Mouse (Mus musculus): ENCODE results near the gene Polr2i.
"Not testable (repeated sequence)": the region's sequence is repeated elsewhere in the genome, so short reads cannot be mapped to it uniquely, and the experiment has no call there.

Gene Polr2i

GRCm38 (mm10) chr7:30204380-30204779, 27.4 kb upstream of the Polr2i start:
- no peak for DNase-seq (ENCODE audit: low read depth, low spot score)

GRCm38 (mm10) chr7:30205383-30205782, 26.4 kb upstream of the Polr2i start:
- DNase-seq (ENCODE audit: low read depth, low spot score): peak; percentile 76

- DNase-seq (ENCODE audit: low read depth, low spot score): not testable (repeated sequence)
Observed at GRCm38 (mm10) chr7:30206364-30206763, 25.4 kb upstream of the Polr2i start.

GRCm38 (mm10) chr7:30211025-30211424, 20.7 kb upstream of the Polr2i start:
- DNase-seq (ENCODE audit: low read depth, low spot score): no peak

GRCm38 (mm10) chr7:30213881-30214280, 17.9 kb upstream of the Polr2i start:
- DNase-seq (ENCODE audit: low read depth, low spot score): no peak

- DNase-seq (ENCODE audit: low read depth, low spot score): no peak
Observed at GRCm38 (mm10) chr7:30215875-30216274, 15.9 kb upstream of the Polr2i start.

GRCm38 (mm10) chr7:30216723-30217151, 15.0 kb upstream of the Polr2i start:
- DNase-seq (ENCODE audit: low read depth, low spot score): peak; percentile 84

- no peak for DNase-seq (ENCODE audit: low read depth, low spot score)
Observed at GRCm38 (mm10) chr7:30217277-30217676, 14.5 kb upstream of the Polr2i start.

- no peak for DNase-seq (ENCODE audit: low read depth, low spot score)
Observed at GRCm38 (mm10) chr7:30219293-30220007, 12.3 kb upstream of the Polr2i start.

- no peak for DNase-seq (ENCODE audit: low read depth, low spot score)
Observed at GRCm38 (mm10) chr7:30220008-30220356, 11.8 kb upstream of the Polr2i start.

GRCm38 (mm10) chr7:30221433-30221832, 10.3 kb upstream of the Polr2i start:
- DNase-seq (ENCODE audit: low read depth, low spot score): no peak

- no peak for DNase-seq (ENCODE audit: low read depth, low spot score)
Observed at GRCm38 (mm10) chr7:30222205-30222604, 9.5 kb upstream of the Polr2i start.

- DNase-seq (ENCODE audit: low read depth, low spot score): no peak
Observed at GRCm38 (mm10) chr7:30224206-30224605, 7.5 kb upstream of the Polr2i start.

- DNase-seq (ENCODE audit: low read depth, low spot score): no peak
Observed at GRCm38 (mm10) chr7:30231328-30231668, 450 bp upstream of the Polr2i start.

GRCm38 (mm10) chr7:30232631-30233148, 942 bp downstream of the Polr2i start:
- peak; percentile 67 for DNase-seq (ENCODE audit: low read depth, low spot score)

- no peak for DNase-seq (ENCODE audit: low read depth, low spot score)
Observed at GRCm38 (mm10) chr7:30233387-30233786, 1.6 kb downstream of the Polr2i start.

- DNase-seq (ENCODE audit: low read depth, low spot score): no peak
Observed at GRCm38 (mm10) chr7:30234276-30234858, 2.6 kb downstream of the Polr2i start.

GRCm38 (mm10) chr7:30235091-30235490, 3.3 kb downstream of the Polr2i start:
- no peak for DNase-seq (ENCODE audit: low read depth, low spot score)

GRCm38 (mm10) chr7:30235625-30236024, 3.9 kb downstream of the Polr2i start, which contains the start of gene Ovol3:
Gene Ovol3, minus strand, starts transcription at chr7:30235725.
- no peak for DNase-seq (ENCODE audit: low read depth, low spot score)

- not testable (repeated sequence) for DNase-seq (ENCODE audit: low read depth, low spot score)
Observed at GRCm38 (mm10) chr7:30237374-30237773, 5.6 kb downstream of the Polr2i start.

- no peak for DNase-seq (ENCODE audit: low read depth, low spot score)
Observed at GRCm38 (mm10) chr7:30251956-30252954, 20.5 kb downstream of the Polr2i start.

GRCm38 (mm10) chr7:30265041-30265440, 33.3 kb downstream of the Polr2i start:
- DNase-seq (ENCODE audit: low read depth, low spot score): no peak
